Mouse (Mus musculus): ENCODE data around the gene Wdr6. TPM values are rescaled to one million over a fixed set of nuclear protein-coding genes. Genes with fewer than 3 reads are reported as not detected.

The Wdr6 gene
- total and polyA plus RNA-seq, 3 experiments = 43.5 to 44.9 TPM; not detected in 1

DNA sequence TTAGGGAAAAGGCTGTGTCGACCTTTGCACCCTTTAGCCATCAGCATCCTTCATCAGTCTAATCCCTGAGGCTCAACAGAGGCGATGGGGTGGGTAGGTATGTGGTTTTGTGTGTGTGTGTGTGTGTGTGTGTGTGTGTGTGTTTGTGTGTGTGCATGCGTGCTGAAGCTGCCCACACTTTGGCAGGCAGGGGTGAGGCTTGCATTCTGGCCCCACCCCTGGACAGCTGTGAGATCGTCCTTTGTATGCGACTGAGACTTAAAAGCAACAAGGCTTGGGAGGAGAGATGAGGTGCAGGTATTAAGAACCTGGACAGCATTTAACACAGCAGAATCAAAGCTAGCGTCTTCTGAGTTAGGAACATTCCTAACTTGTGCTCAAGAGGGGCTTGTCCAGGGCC, 1.5 kb downstream of the Wdr6 start:
- H3K27ac ChIP-seq (ENCODE audit: control insufficient read depth, low read depth, low read length) = no peak overlapping the region
- peaks cover 6% of the 10 kb centered on the region for H3K79me2 ChIP-seq (ENCODE audit: control insufficient read depth, insufficient read depth, low read length, poor library complexity)
- no peaks in the 10 kb centered on the region for H3K9me3 ChIP-seq (replicated peaks; ENCODE audit: insufficient read depth, low read length)
- no peaks in the 10 kb centered on the region for H3K27me3 ChIP-seq (ENCODE audit: control insufficient read depth in 1 of 2, insufficient read depth in 2 of 2, low read length in 2 of 2)
- peaks cover 0 to 9% of the 10 kb centered on the region in 2 experiments; a peak in 2 of 4 replicates for H3K4me1 ChIP-seq (ENCODE audit: control insufficient read depth in 1 of 2, insufficient read depth in 2 of 2, low read length in 2 of 2)
- no peaks in the 10 kb centered on the region; a peak in 1 of 4 replicates for H3K36me3 ChIP-seq (ENCODE audit: control insufficient read depth in 1 of 2, insufficient read depth in 2 of 2, low read length in 2 of 2)
- TF ChIP-seq POLR2A (IDR thresholded peaks at IDR 0.05; ENCODE audit: control insufficient read depth in 1 of 2, insufficient read depth in 1 of 2, low read depth in 1 of 2, low read length in 2 of 2, poor library complexity in 1 of 2) (no peak), KAT2A (conservative IDR thresholded peaks at IDR 0.05; ENCODE audit: low read depth, low read length) (no peak), NELFE (IDR thresholded peaks at IDR 0.05; ENCODE audit: low read depth, low read length) (no peak), MYC (IDR thresholded peaks at IDR 0.05; ENCODE audit: low read depth, low read length) (no peak), ZMIZ1 (IDR thresholded peaks at IDR 0.05; ENCODE audit: low read depth, low read length) (no peak), HCFC1 (IDR thresholded peaks at IDR 0.05; ENCODE audit: low read depth, low read length) (no peak), USF2 (IDR thresholded peaks at IDR 0.05; ENCODE audit: borderline replicate concordance in 1 of 2, insufficient read depth in 1 of 2, low read depth in 1 of 2, low read length in 2 of 2) (no peak), USF1 (IDR thresholded peaks at IDR 0.05; ENCODE audit: low read depth, low read length) (no peak), ZC3H11A (IDR thresholded peaks at IDR 0.05; ENCODE audit: low read depth, low read length) (no peak), JUND (IDR thresholded peaks at IDR 0.05; ENCODE audit: low read depth, low read length) (no peak), ZNF384 (IDR thresholded peaks at IDR 0.05; ENCODE audit: low read depth, low read length) (no peak), MYB (IDR thresholded peaks at IDR 0.05; ENCODE audit: low read depth, low read length) (no peak), TAL1 (IDR thresholded peaks at IDR 0.05; ENCODE audit: low read length) (no peak), MAZ (IDR thresholded peaks at IDR 0.05; ENCODE audit: low read depth, low read length) (no peak), ZKSCAN1 (IDR thresholded peaks at IDR 0.05; ENCODE audit: low read depth, low read length) (no peak), UBTF (IDR thresholded peaks at IDR 0.05; ENCODE audit: borderline replicate concordance, insufficient read depth, low read depth, low read length) (no peak), CTCF (IDR thresholded peaks at IDR 0.05 in 2 of 3, conservative IDR thresholded peaks at IDR 0.05 in 1 of 3; ENCODE audit: control insufficient read depth in 1 of 3, insufficient read depth in 1 of 3, low read depth in 2 of 3, low read length in 3 of 3, poor library complexity in 1 of 3, severe bottlenecking in 1 of 3) (no peak)
- DNase-seq (ENCODE audit: low read depth, low spot score) = no peak
- no peak overlapping the region for H3K4me3 ChIP-seq (ENCODE audit: control insufficient read depth in 1 of 2, insufficient read depth in 1 of 2, low read depth in 2 of 2, low read length in 2 of 2)
- H3K9ac ChIP-seq (ENCODE audit: control insufficient read depth, low read depth, low read length, poor library complexity, severe bottlenecking) = no peak overlapping the region

DNA sequence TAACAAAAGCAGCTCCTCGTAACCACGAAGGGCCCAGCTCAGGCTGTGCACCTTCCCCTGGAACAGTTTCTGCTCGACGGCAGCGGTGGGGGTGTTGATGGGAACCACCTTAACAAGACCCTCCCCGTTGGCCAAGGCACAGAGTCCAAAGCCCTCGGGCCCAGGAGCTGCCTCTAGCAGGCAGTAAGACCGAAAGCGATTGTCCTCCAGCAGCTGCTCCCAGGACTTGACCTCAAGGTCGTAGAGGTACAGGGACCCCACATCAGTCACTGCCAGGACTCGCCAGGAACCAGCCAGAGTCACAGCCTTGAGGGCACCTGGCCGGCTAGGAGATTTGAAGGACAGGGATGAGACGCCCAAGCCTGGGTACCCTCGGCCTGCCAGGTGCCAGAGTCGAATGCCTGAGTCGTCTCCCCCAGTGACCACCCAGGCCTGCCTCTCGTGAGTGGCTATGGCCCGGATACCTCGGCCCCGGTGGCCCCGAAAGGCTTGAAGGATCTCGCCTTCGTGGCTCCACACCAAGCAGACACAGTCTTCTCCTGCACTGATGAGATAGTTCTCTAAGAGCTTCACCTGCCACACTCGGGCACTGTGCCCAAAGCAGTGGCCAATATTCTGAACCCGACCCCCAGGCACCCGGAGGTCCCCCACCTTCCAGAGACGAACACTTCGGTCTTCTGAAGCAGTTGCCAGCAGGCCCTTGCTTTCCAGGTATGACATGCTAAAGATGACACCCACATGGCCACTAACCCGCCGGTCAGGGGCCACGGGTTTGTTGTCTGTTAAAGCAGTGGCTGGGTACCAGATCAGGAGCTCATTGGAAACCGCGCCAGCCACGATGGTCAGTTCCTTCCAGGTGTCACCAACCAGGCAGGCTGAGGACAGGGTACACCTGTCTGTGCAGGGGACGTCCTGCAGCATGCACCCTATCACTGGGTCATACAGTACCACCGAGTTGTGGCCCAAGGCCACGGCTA, 2.9 kb downstream of the Wdr6 start:
- no peak for TF ChIP-seq CHD2 (IDR thresholded peaks at IDR 0.05; ENCODE audit: low read length)
- Histone ChIP-seq H3K9me3 (replicated peaks; ENCODE audit: insufficient read depth, low read length) (no peaks in the 10 kb centered on the region), H3K4me3 (ENCODE audit: control insufficient read depth in 1 of 2, insufficient read depth in 1 of 2, low read depth in 2 of 2, low read length in 2 of 2) (no peak overlapping the region), H3K27me3 (ENCODE audit: control insufficient read depth in 1 of 2, insufficient read depth in 2 of 2, low read length in 2 of 2) (no peaks in the 10 kb centered on the region), H3K4me1 (ENCODE audit: control insufficient read depth in 1 of 2, insufficient read depth in 2 of 2, low read length in 2 of 2) (peaks cover 0 to 13% of the 10 kb centered on the region in 2 experiments; a peak in 3 of 4 replicates), H3K36me3 (ENCODE audit: control insufficient read depth in 1 of 2, insufficient read depth in 2 of 2, low read length in 2 of 2) (no peaks in the 10 kb centered on the region; a peak in 2 of 4 replicates), H3K27ac (ENCODE audit: control insufficient read depth, low read depth, low read length) (no peak overlapping the region), H3K9ac (ENCODE audit: control insufficient read depth, low read depth, low read length, poor library complexity, severe bottlenecking) (no peak overlapping the region), H3K79me2 (ENCODE audit: control insufficient read depth, insufficient read depth, low read length, poor library complexity) (peaks cover 10% of the 10 kb centered on the region)
- no peak for DNase-seq (ENCODE audit: low read depth, low spot score)
